Mouse (Mus musculus): ENCODE data around the gene Gm436. TPM values are rescaled to one million over a fixed set of nuclear protein-coding genes. Genes with fewer than 3 reads are reported as not detected.

Gm436 gene
- total RNA-seq (2023): not detected

DNA sequence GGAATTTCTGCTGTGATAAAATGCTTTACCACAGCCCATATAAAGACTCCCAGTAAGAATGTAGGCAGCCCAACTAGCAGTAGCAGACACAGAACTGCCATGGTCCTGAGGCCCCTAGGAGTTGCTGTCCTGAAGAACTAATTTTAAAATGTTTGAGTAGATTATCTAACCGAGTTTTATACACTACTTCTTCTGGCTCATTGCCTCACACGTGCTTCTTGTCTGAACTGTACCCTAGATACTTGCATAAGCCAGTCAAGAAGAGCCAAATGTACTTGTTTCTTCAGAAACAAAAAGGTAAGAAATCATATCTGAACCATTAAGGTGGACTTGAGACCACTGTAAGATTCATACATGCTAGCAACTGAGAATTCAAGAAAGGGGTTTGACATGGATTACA is at the start of gene Gm436:
TSS of gene Gm436 (minus strand) at position 101 of the 400 bp plus-strand sequence.

DNA sequence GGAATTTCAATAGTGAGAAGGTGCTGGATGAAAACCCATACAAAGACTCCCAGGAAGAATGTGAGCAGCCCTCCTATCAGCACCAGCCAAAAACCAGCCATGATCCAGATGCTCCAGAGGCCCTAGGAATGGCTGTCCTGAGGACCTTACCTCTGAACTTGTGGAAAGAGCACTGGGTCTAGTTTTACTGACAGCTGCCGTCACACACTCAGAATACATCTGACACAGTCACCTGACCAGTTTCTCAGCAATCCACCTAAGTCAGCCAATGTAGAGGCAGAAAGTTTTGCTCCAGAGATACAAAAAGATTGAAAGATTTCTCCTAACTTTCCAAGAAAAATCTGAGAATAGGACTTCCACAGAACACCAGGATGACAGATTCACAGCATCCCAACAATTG is 35.1 kb upstream of the Gm436 start, which contains the start of gene Gm13178:
TSS of gene Gm13178 (minus strand) at position 101 of the 400 bp plus-strand sequence.

Other genes with a start within 250 kb of the Gm436 start
- not detected for gene 1700012P22Rik, start 247.6 kb downstream of the Gm436 start, total RNA-seq (2023)
- gene Gm9944, start 233.1 kb downstream of the Gm436 start, total RNA-seq (2023): not detected
- gene Aadacl3, start 222.6 kb downstream of the Gm436 start, total RNA-seq (2023): not detected
- gene 9430007A20Rik, start 166.5 kb downstream of the Gm436 start, total RNA-seq (2023): not detected
- not detected for gene Gm13124, start 121.2 kb downstream of the Gm436 start, total RNA-seq (2023)
- gene Aadacl4, start 72.7 kb downstream of the Gm436 start, total RNA-seq (2023): not detected
- not detected for gene Gm13178, start 35.0 kb upstream of the Gm436 start, total RNA-seq (2023)
- gene Gm438, start 100.2 kb upstream of the Gm436 start, total RNA-seq (2023): not detected
- 4.1 TPM for gene Dhrs3, start 206.5 kb upstream of the Gm436 start, total RNA-seq (2023)

All from CD4-positive naive resting alpha-beta T cell, adult 76 days (primary cell).